Mouse (Mus musculus) embryonic facial prominence, embryonic 11.5 days (tissue): ENCODE measurements around the gene Pacsin3. TPM values are rescaled to one million over a fixed set of nuclear protein-coding genes. Genes with fewer than 3 reads are reported as not detected.

ENCODE experiments used
- ATAC-seq: fragments of 200-750 bp; cut with Nextera tagmentation; replicated peaks from 2 replicates; pipeline ENCODE4 v1.8.0; 2017; ENCODE audit warnings: low read depth; ENCODE audit not compliant: insufficient number of reproducible peaks, low FRiP score, low TSS enrichment
- DNase-seq: peaks from one replicate; pipeline ENCODE4 v3.0.0-alpha.2; 2015; ENCODE audit warnings: low spot score
- H3K27ac ChIP-seq: fragments of 300-500 bp; sonication (generic); replicated peaks from 2 replicates; pipeline ENCODE4 v1.5.1; 2014; ENCODE audit warnings: mild to moderate bottlenecking, low read depth, low read length, control low read depth
- H3K27me3 ChIP-seq: fragments of 300-500 bp; sonication (generic); 2 replicates; pipeline ENCODE4 v1.6.1; 2014; ENCODE audit warnings: mild to moderate bottlenecking, low read length, moderate library complexity, mixed read lengths; ENCODE audit not compliant: control insufficient read depth, insufficient read depth
- H3K36me3 ChIP-seq: fragments of 300-500 bp; sonication (generic); replicated peaks from 2 replicates; pipeline ENCODE4 v1.6.1; 2014; ENCODE audit warnings: low read depth, mild to moderate bottlenecking, low read length, moderate library complexity, mixed read lengths; ENCODE audit not compliant: control insufficient read depth, insufficient read depth
- H3K4me1 ChIP-seq: fragments of 300-500 bp; sonication (generic); 2 replicates; pipeline ENCODE4 v1.6.1; 2014; ENCODE audit warnings: low read length, mixed read lengths; ENCODE audit not compliant: control insufficient read depth, insufficient read depth
- H3K4me2 ChIP-seq: fragments of 300-500 bp; sonication (generic); 2 replicates; pipeline ENCODE4 v1.6.1; 2014; ENCODE audit warnings: low read depth, mild to moderate bottlenecking, control low read depth, low read length, moderate library complexity
- H3K4me3 ChIP-seq: fragments of 300-500 bp; sonication (generic); 2 replicates; pipeline ENCODE4 v1.5.1; 2014; ENCODE audit warnings: low read depth, low read length, control low read depth
- H3K9ac ChIP-seq: fragments of 300-500 bp; sonication (generic); replicated peaks from 2 replicates; pipeline ENCODE4 v1.6.1; 2014; ENCODE audit warnings: mild to moderate bottlenecking, control low read depth, low read length
- H3K9me3 ChIP-seq: fragments of 300-500 bp; sonication (generic); replicated peaks from 2 replicates; pipeline ENCODE4 v1.6.1; 2016; ENCODE audit warnings: mild to moderate bottlenecking, low read length, inconsistent platforms, mixed read lengths; ENCODE audit not compliant: control insufficient read depth
- WGBS: fragments of 180-500 bp; shearing (Covaris S2); extraction: QIAGEN DNeasy Blood & Tissue Kit; methylation state at CpG from one replicate; pipeline ENCODE4 v1.1.7; 2014; 5-methylcytosine and 5-hydroxymethylcytosine counted together
- polyA plus RNA-seq: library from polyadenylated mRNA; unstranded; fragments of >200 nt; fragmentation: Nextera tagmentation; extraction: Ambion mirVana; gene quantifications from 2 replicates; pipeline ENCODE4 v1.2.1, GENCODE M21; 2014

The Pacsin3 gene
- 20.1 and 23.0 TPM in 2 replicates for polyA plus RNA-seq

GRCm38 (mm10) chr2:91255661-91256150, at the start of gene Pacsin3:
TSS of gene Pacsin3 (plus strand) at chr2:91255954.
- no peaks in the 10 kb centered on the region for H3K9me3 ChIP-seq
- peak within 1 kb of the TSS; percentile 65 for H3K4me3 ChIP-seq
- WGBS: under 1% methylated on average over 27 of the region's 27 CpGs
- DNase-seq: peak; percentile 46
- peak within 1 kb of the TSS; percentile 90 for H3K4me2 ChIP-seq
- peak within 1 kb of the TSS; percentile 71 for H3K9ac ChIP-seq
- peak within 1 kb of the TSS; percentile 21; the same call in 1 of the 2 replicates for H3K27ac ChIP-seq
- no peaks in the 10 kb centered on the region for H3K36me3 ChIP-seq
- H3K4me1 ChIP-seq: peaks cover 6% of the 10 kb centered on the region
- peak; percentile 39; the same call in 1 of the 2 replicates for ATAC-seq
- no peaks in the 10 kb centered on the region; the same call in 1 of the 2 replicates for H3K27me3 ChIP-seq

GRCm38 (mm10) chr2:91206254-91206775, 49.4 kb upstream of the Pacsin3 start:
- Histone ChIP-seq H3K9ac (no peak overlapping the region), H3K27ac (no peak overlapping the region), H3K4me1 (no peaks in the 10 kb centered on the region), H3K36me3 (peaks cover 4% of the 10 kb centered on the region), H3K27me3 (no peaks in the 10 kb centered on the region), H3K4me2 (no peak overlapping the region), H3K4me3 (no peak overlapping the region), H3K9me3 (no peaks in the 10 kb centered on the region)
- no peak for DNase-seq
- WGBS: 90% methylated on average over 9 of the region's 9 CpGs
- no peak for ATAC-seq

GRCm38 (mm10) chr2:91213311-91213710, 42.4 kb upstream of the Pacsin3 start:
- no peaks in the 10 kb centered on the region for H3K27me3 ChIP-seq
- no peak overlapping the region for H3K9ac ChIP-seq
- H3K27ac ChIP-seq: no peak overlapping the region
- no peak for DNase-seq
- H3K9me3 ChIP-seq: no peaks in the 10 kb centered on the region
- H3K4me3 ChIP-seq: no peak overlapping the region
- no peak for ATAC-seq
- H3K4me1 ChIP-seq: no peaks in the 10 kb centered on the region
- no peak overlapping the region for H3K4me2 ChIP-seq
- no peaks in the 10 kb centered on the region; the same call in 1 of the 2 replicates for H3K36me3 ChIP-seq

GRCm38 (mm10) chr2:91217032-91217431, 38.7 kb upstream of the Pacsin3 start:
- Histone ChIP-seq H3K27me3 (no peaks in the 10 kb centered on the region), H3K4me3 (no peak overlapping the region), H3K27ac (no peak overlapping the region), H3K4me1 (no peaks in the 10 kb centered on the region), H3K4me2 (no peak overlapping the region), H3K36me3 (no peaks in the 10 kb centered on the region), H3K9me3 (no peaks in the 10 kb centered on the region), H3K9ac (no peak overlapping the region)
- WGBS: 76% methylated on average over 4 of the region's 4 CpGs
- ATAC-seq: no peak
- DNase-seq: no peak

- Histone ChIP-seq H3K27ac (no peak overlapping the region), H3K4me3 (no peak overlapping the region), H3K36me3 (no peaks in the 10 kb centered on the region), H3K9me3 (no peaks in the 10 kb centered on the region), H3K4me2 (no peak overlapping the region), H3K4me1 (no peaks in the 10 kb centered on the region), H3K9ac (no peak overlapping the region), H3K27me3 (no peaks in the 10 kb centered on the region)
- no peak for ATAC-seq
- 97% methylated on average over 3 of the region's 3 CpGs for WGBS
- DNase-seq: no peak
Measured at GRCm38 (mm10) chr2:91220501-91220900, 35.3 kb upstream of the Pacsin3 start.

GRCm38 (mm10) chr2:91223614-91224013, 32.1 kb upstream of the Pacsin3 start:
- no peak for DNase-seq

GRCm38 (mm10) chr2:91229735-91230134, 26.0 kb upstream of the Pacsin3 start:
- Histone ChIP-seq H3K4me1 (no peaks in the 10 kb centered on the region), H3K27ac (no peak overlapping the region), H3K9ac (no peak overlapping the region), H3K4me2 (no peak overlapping the region), H3K4me3 (no peak overlapping the region), H3K9me3 (no peaks in the 10 kb centered on the region), H3K27me3 (no peaks in the 10 kb centered on the region), H3K36me3 (no peaks in the 10 kb centered on the region)
- DNase-seq (no peak), ATAC-seq (no peak)
- WGBS: 74% methylated on average over 2 of the region's 2 CpGs

More at GRCm38 (mm10) chr2:91223614-91224013, 32.1 kb upstream of the Pacsin3 start:
- Histone ChIP-seq H3K27ac (no peak overlapping the region), H3K4me1 (no peaks in the 10 kb centered on the region), H3K27me3 (no peaks in the 10 kb centered on the region), H3K36me3 (no peaks in the 10 kb centered on the region), H3K4me3 (no peak overlapping the region), H3K9me3 (no peaks in the 10 kb centered on the region), H3K9ac (no peak overlapping the region), H3K4me2 (no peak overlapping the region)
- no peak for ATAC-seq
- WGBS: 81% methylated on average over 2 of the region's 2 CpGs

GRCm38 (mm10) chr2:91236601-91237510, 18.9 kb upstream of the Pacsin3 start, which contains the start of gene Ddb2:
TSS of gene Ddb2 (minus strand) at chr2:91236982.
- Histone ChIP-seq H3K4me3 (peak within 1 kb of the TSS; percentile 49), H3K4me2 (peak within 1 kb of the TSS; percentile 69), H3K36me3 (no peaks in the 10 kb centered on the region), H3K4me1 (no peaks in the 10 kb centered on the region), H3K27me3 (no peaks in the 10 kb centered on the region), H3K9ac (peak within 1 kb of the TSS; percentile 63), H3K9me3 (no peaks in the 10 kb centered on the region), H3K27ac (peak within 1 kb of the TSS; percentile 72)
- WGBS: under 1% methylated on average over 48 of the region's 48 CpGs
- ATAC-seq: peak; percentile 98
- DNase-seq: peak; percentile 97
